Mouse (Mus musculus) midbrain, embryonic 13.5 days (tissue): ENCODE data around the gene Slc22a17. TPM values are rescaled to one million over a fixed set of nuclear protein-coding genes. Genes with fewer than 3 reads are reported as not detected.

ENCODE experiments used
- ATAC-seq: fragments of 200-750 bp; cut with Nextera tagmentation; 2 replicates; pipeline ENCODE4 v1.8.0; 2017; ENCODE audit warnings: mild to moderate bottlenecking, moderate TSS enrichment, moderate library complexity
- H3K27ac ChIP-seq: fragments of 300-500 bp; sonication (generic); 2 replicates; pipeline ENCODE4 v1.5.1; 2015; ENCODE audit warnings: inconsistent platforms, mild to moderate bottlenecking, moderate library complexity
- H3K27me3 ChIP-seq: fragments of 300-500 bp; sonication (generic); 2 replicates; pipeline ENCODE4 v1.6.1; 2015; ENCODE audit warnings: mild to moderate bottlenecking, inconsistent platforms
- H3K36me3 ChIP-seq: fragments of 300-500 bp; sonication (generic); 2 replicates; pipeline ENCODE4 v1.6.1; 2015; ENCODE audit warnings: mild to moderate bottlenecking, inconsistent platforms
- H3K4me1 ChIP-seq: fragments of 300-500 bp; sonication (generic); replicated peaks from 2 replicates; pipeline ENCODE4 v1.6.1; 2015; ENCODE audit warnings: inconsistent platforms
- H3K4me2 ChIP-seq: fragments of 300-500 bp; sonication (generic); replicated peaks from 2 replicates; pipeline ENCODE4 v1.6.1; 2015; ENCODE audit warnings: moderate library complexity, mild to moderate bottlenecking, inconsistent platforms
- H3K4me3 ChIP-seq: fragments of 300-500 bp; sonication (generic); replicated peaks from 2 replicates; pipeline ENCODE4 v1.5.1; 2015; ENCODE audit warnings: mild to moderate bottlenecking, inconsistent platforms
- H3K9ac ChIP-seq: fragments of 300-500 bp; sonication (generic); replicated peaks from 2 replicates; pipeline ENCODE4 v1.6.1; 2015; ENCODE audit warnings: mild to moderate bottlenecking, inconsistent platforms
- H3K9me3 ChIP-seq: fragments of 300-500 bp; sonication (generic); 2 replicates; pipeline ENCODE4 v1.6.1; 2016; ENCODE audit warnings: mild to moderate bottlenecking, inconsistent platforms
- WGBS: fragments of 180-500 bp; shearing (Covaris S2); methylation state at CpG from one replicate; pipeline ENCODE4 v1.1.7; 2015; 5-methylcytosine and 5-hydroxymethylcytosine counted together
- polyA plus RNA-seq: library from polyadenylated mRNA; unstranded; fragments of >200 nt; fragmentation: Nextera tagmentation; extraction: Ambion mirVana; gene quantifications from 2 replicates; pipeline ENCODE4 v1.2.1, GENCODE M21; 2015

Gene Slc22a17
- polyA plus RNA-seq, 1 experiment from 2014 or later, result 158 TPM

DNA sequence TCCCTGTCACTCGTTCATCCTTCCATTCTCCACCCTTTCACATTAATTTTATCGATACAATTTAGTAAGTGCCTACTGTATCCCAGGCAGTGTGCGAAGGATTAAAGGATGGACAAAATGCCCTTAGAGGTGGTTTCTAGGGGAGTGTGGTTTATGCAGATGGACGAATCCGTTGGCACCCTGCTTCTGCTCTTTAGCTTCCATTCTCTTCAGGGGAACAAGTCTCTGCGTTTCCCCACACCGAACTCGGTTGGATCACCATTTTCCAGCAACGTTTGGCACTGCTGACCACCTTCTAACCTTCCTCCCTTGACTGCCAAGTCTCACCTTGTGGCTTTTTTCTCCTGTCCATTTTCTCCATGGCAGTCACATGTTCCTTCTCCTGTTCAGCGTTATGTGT is 411 bp upstream of the Slc22a17 start:
- peak overlapping the region; percentile 92 for H3K4me2 ChIP-seq
- H3K27me3 ChIP-seq, result no peaks in the 10 kb centered on the region
- H3K4me3 ChIP-seq, result peak overlapping the region; percentile 79
- 14% methylated on average over 10 of the region's 10 CpGs for WGBS
- H3K9ac ChIP-seq, result peak overlapping the region; percentile 97
- ATAC-seq, result peak; percentile 22; the same call in 1 of the 2 replicates
- H3K4me1 ChIP-seq, result peaks cover 45% of the 10 kb centered on the region
- H3K9me3 ChIP-seq, result no peaks in the 10 kb centered on the region
- H3K36me3 ChIP-seq, result peaks cover 50% of the 10 kb centered on the region
- peak overlapping the region; percentile 90 for H3K27ac ChIP-seq

DNA sequence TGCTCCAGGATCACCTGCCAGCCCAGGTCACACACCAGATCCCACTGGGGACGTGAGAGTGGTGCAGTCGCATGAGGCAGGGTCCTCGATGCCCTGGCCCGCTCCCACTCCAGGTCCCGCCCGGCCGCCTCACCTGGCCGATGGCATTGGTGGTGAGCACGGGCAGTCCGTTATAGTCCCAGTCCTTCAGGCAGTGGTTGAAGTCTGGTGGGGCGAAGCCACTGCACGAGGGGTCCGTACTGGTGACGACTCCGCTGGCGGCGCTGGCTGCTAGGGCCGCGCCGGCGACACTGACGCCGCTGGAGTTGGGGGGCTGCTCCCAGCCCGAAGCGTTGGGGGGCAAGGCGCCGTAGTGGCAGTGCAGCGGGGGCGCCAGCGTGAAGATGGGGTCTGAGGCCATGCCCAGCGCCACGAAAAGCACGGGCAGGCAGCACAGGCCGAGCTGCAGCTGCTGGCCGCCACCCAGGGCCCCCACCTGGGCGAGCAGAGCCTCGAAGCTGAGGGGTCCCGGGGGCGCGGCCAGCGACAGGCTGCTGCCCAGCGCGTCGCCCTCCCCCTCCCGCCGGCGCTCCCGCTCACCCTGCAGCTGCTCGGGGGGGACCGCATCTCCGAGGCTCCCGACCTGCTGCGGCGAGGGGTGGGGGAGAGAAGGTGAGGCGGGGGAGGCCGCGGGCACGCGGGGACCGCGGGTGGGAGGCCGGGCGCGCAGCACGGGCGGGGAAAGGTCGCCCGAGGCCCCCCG is 652 bp downstream of the Slc22a17 start:
- peak overlapping the region; percentile 97 for H3K9ac ChIP-seq
- no peaks in the 10 kb centered on the region for H3K27me3 ChIP-seq
- no peaks in the 10 kb centered on the region for H3K9me3 ChIP-seq
- 3% methylated on average over 44 of the region's 69 CpGs for WGBS
- peak overlapping the region; percentile 79 for H3K4me3 ChIP-seq
- peaks cover 49% of the 10 kb centered on the region for H3K4me1 ChIP-seq
- peaks cover 52% of the 10 kb centered on the region for H3K36me3 ChIP-seq
- peak overlapping the region; percentile 92 for H3K4me2 ChIP-seq
- peak; percentile 75 for ATAC-seq
- peak overlapping the region; percentile 90 for H3K27ac ChIP-seq

DNA sequence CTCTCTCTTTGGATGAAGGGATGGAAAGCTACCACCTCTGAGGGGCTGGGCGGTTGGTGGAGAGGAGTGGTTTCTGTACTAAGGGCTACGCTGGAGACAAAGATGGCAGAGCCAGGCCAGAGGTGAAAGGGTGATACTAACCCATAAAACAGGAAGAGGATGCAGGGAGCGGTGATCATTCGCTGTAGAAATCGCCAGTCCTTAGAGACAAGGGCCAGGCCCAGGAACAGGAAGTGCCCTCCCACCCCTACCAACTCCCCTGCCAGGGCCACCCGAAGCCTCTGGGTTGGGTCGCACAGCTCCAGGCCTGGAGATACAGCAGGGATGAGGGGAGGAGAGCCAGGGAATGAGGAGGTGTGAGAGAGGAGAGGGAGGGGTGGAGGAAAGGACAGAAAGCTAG is 4.2 kb downstream of the Slc22a17 start:
- no peak overlapping the region for H3K4me3 ChIP-seq
- H3K9ac ChIP-seq, result no peak overlapping the region
- peaks cover 66% of the 10 kb centered on the region for H3K36me3 ChIP-seq
- 95% methylated on average over 7 of the region's 7 CpGs for WGBS
- H3K9me3 ChIP-seq, result no peaks in the 10 kb centered on the region
- ATAC-seq, result no peak
- no peaks in the 10 kb centered on the region for H3K27me3 ChIP-seq
- H3K27ac ChIP-seq, result no peak overlapping the region
- H3K4me1 ChIP-seq, result peaks cover 46% of the 10 kb centered on the region
- no peak overlapping the region for H3K4me2 ChIP-seq

DNA sequence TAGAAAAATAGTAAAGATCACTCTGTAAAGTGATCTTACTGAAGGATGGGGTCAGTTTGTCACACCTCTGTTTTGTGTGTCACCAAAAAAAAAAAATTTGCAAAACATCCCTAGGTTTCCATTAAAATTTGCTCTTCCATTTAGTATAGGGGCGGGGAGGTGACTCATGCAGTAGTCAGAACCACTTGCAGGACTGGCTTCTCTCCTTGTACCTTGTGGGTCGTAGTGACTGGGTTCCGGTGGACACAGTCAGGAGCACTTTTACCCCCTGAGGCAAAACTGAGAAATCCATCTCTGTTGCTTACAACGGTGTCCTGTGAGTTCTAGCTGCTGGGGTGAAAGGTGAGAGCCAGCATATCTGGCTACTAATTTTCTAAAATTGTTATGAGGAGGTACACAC is 9.3 kb downstream of the Slc22a17 start:
- H3K36me3 ChIP-seq, result peaks cover 56% of the 10 kb centered on the region
- 93% methylated on average over 4 of the region's 4 CpGs for WGBS
- no peak overlapping the region for H3K27ac ChIP-seq
- no peak overlapping the region for H3K4me3 ChIP-seq
- no peak overlapping the region for H3K9ac ChIP-seq
- no peak for ATAC-seq
- no peaks in the 10 kb centered on the region for H3K27me3 ChIP-seq
- H3K4me1 ChIP-seq, result 0 out of 2 replicates have a peak, but pooled peaks cover 7% of the 10 kb centered on the region
- H3K9me3 ChIP-seq, result no peaks in the 10 kb centered on the region
- H3K4me2 ChIP-seq, result no peak overlapping the region

DNA sequence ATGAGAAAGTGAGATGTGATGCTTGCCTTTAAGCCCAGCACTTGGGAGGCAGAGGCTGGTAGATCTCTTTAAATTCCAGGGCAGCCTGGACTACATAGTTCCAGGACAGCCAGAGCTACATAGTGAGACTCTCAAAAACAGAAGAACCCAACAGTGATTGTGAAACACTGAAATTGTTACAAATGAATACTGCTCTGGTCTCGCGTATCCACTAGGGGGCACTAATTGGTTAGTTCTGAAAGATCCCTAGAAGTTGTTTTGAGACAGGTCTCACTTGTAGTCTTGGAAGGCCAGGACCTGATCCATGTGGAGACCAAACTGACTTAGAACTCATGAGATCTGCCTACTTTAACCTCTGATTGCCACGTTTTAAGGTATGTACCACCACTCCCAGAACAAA is 12.5 kb downstream of the Slc22a17 start:
- Histone ChIP-seq H3K4me3 (no peak overlapping the region), H3K4me2 (no peak overlapping the region), H3K4me1 (peaks cover 20% of the 10 kb centered on the region), H3K27me3 (no peaks in the 10 kb centered on the region), H3K27ac (peak overlapping the region; percentile 1; the same call in 1 of the 2 replicates), H3K9ac (no peak overlapping the region), H3K9me3 (no peaks in the 10 kb centered on the region), H3K36me3 (peaks cover 55% of the 10 kb centered on the region)
- ATAC-seq, result peak; percentile 63
- WGBS, result under 1% methylated on average over 3 of the region's 3 CpGs

DNA sequence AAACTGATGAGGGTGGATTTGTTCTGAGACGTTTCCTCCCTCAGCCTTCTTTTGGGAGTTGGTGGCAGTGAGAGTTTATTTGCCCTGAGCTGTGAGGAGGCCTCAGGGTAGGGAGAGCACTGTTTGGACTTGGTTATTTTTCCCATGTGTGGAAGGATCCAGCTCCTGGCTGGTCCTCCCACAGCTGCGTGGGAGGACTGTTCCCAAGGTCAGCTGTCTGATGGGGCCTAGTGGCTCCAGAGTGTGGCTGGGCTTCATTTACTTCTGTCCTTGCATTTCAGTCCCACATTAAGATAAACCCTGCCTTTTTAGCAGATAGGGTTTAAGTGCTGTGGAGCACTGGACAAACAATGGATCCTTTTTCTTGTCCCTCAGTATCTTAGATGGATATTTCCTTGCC is 15.5 kb downstream of the Slc22a17 start:
- 70% methylated on average over 2 of the region's 2 CpGs for WGBS
- Histone ChIP-seq H3K9ac (no peak overlapping the region), H3K4me1 (peaks cover 29% of the 10 kb centered on the region), H3K4me3 (no peak overlapping the region; the same call in 1 of the 2 replicates), H3K27ac (no peak overlapping the region), H3K36me3 (peaks cover 37% of the 10 kb centered on the region), H3K27me3 (no peaks in the 10 kb centered on the region), H3K4me2 (no peak overlapping the region), H3K9me3 (no peaks in the 10 kb centered on the region)
- no peak for ATAC-seq

DNA sequence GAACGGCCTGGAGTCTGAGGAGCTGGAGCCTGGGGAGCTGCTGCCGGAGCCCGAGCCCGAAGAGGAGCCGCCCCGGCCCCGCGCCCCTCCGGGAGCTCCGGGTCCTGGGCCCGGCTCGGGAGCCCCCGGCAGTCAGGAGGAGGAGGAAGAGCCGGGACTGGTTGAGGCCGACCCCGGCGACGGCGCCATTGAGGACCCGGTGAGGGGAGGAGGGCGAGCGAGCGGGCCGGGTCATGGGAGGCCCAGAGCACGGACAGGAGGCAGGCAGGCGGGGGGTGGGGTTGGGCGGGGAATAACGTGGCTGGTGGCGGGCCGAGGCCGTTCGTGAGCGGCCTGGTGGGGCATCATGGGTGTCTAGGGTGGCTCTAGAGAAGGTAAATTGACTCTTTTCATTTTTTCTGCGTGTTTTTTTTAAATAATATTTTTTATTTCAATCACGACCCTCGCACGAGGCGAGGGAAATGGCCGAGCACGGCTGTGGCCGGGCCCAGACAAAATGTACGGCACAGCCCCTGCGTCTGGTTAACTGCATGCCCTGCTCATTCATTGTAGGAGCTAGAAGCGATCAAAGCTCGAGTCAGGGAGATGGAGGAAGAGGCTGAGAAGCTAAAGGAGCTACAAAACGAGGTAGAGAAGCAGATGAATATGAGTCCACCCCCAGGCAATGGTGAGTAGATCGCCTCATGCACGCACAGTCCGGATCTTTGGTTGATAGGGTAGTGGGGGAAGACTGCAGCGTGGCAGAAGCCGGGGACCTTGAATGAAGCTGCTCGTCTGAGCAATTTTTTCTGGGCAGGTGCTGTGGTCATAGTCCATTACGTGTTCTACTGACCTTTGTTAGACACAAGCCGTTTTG is 18.4 kb downstream of the Slc22a17 start:
- Histone ChIP-seq H3K27ac (peak overlapping the region; percentile 97), H3K4me1 (peaks cover 29% of the 10 kb centered on the region), H3K9ac (peak overlapping the region; percentile 100), H3K36me3 (peaks cover 37% of the 10 kb centered on the region), H3K4me2 (peak overlapping the region; percentile 66), H3K4me3 (peak overlapping the region; percentile 92), H3K9me3 (no peaks in the 10 kb centered on the region), H3K27me3 (no peaks in the 10 kb centered on the region)
- WGBS, result under 1% methylated on average over 53 of the region's 54 CpGs
- peak; percentile 60; the same call in 1 of the 2 replicates for ATAC-seq

DNA sequence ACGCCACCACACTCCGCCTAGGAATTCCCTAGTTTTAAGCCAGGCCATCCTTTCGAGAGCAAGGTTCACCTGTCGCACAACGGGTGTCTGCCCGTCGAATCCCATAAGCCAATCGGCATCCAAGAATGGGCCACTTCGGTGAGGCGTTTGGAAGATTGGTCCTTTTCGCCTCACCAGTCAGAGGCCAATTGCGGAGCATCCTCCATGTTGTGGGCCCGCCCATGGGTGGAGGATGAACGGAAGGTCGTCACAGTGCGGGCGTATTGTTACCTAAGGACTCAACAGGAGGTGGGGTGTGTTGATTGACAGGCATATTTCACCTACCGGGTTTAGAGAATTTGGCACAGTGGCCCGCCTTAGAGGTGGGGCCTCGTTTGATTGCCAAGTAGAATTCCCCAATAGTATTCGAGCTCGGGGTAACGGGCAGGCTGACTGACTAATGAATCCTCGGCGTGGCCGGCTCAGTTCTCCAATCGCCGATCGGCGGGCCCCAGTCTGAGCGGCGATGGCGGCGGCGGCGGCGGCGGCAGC is 19.2 kb downstream of the Slc22a17 start:
- peak overlapping the region; percentile 92 for H3K4me3 ChIP-seq
- H3K27me3 ChIP-seq, result no peaks in the 10 kb centered on the region
- under 1% methylated on average over 38 of the region's 38 CpGs for WGBS
- no peaks in the 10 kb centered on the region for H3K9me3 ChIP-seq
- H3K4me1 ChIP-seq, result peaks cover 29% of the 10 kb centered on the region
- peak; percentile 99 for ATAC-seq
- peak overlapping the region; percentile 100 for H3K9ac ChIP-seq
- H3K36me3 ChIP-seq, result peaks cover 31% of the 10 kb centered on the region
- peak overlapping the region; percentile 51 for H3K4me2 ChIP-seq
- peak overlapping the region; percentile 97 for H3K27ac ChIP-seq

DNA sequence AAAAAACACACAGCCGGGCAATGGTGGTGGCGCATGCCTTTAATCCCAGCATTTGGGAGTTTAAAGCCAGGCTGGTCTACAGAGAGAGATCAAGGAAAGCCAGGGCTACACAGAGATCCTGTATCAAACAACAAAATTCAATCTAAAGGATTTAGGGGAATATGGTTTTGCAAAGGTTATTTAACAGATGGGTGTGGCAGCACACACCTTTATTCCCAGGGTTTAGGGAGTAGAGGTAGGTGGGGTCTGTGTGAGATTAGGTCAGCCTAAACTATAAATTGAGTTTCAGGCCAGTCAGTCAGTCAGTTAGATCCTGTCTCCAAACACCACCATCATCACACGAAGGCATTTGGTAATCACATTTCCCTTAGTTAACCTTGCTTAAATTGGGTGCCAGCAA is 20.7 kb downstream of the Slc22a17 start, which contains the start of gene Pabpn1:
Gene Pabpn1 (plus strand): TSS at position 301 of the 400 bp plus-strand sequence.
- Histone ChIP-seq H3K27me3 (no peaks in the 10 kb centered on the region), H3K36me3 (peaks cover 21% of the 10 kb centered on the region), H3K4me1 (peaks cover 23% of the 10 kb centered on the region), H3K9me3 (no peaks in the 10 kb centered on the region), H3K27ac (peak within 1 kb of the TSS; percentile 69), H3K9ac (peak within 1 kb of the TSS; percentile 2; the same call in 1 of the 2 replicates), H3K4me3 (peak within 1 kb of the TSS; percentile 40), H3K4me2 (peak within 1 kb of the TSS; percentile 51)
- 93% methylated on average over 3 of the region's 3 CpGs for WGBS
- ATAC-seq, result no peak

DNA sequence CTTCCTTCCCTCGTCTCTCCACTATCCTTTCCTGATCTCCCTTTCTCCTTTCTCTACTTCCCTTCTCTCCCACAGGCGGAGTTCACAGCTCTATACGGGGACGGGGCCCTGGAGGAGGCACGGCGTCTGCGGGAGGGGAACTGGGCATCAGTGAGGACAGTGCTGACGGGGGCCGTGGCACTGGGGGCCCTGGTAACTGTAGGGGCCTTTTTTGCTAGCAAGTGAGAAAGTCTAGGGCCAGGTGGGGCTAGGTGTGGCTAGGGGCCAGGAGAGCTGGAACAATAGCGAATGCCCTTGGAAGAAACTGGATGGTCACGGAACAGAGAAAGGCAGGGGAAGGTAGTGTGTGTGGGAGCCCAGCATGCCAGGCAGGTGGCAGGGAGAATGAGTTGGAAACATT is 27.6 kb downstream of the Slc22a17 start:
- H3K4me2 ChIP-seq, result peak overlapping the region; percentile 79; the same call in 1 of the 2 replicates
- WGBS, result 89% methylated on average over 11 of the region's 11 CpGs

DNA sequence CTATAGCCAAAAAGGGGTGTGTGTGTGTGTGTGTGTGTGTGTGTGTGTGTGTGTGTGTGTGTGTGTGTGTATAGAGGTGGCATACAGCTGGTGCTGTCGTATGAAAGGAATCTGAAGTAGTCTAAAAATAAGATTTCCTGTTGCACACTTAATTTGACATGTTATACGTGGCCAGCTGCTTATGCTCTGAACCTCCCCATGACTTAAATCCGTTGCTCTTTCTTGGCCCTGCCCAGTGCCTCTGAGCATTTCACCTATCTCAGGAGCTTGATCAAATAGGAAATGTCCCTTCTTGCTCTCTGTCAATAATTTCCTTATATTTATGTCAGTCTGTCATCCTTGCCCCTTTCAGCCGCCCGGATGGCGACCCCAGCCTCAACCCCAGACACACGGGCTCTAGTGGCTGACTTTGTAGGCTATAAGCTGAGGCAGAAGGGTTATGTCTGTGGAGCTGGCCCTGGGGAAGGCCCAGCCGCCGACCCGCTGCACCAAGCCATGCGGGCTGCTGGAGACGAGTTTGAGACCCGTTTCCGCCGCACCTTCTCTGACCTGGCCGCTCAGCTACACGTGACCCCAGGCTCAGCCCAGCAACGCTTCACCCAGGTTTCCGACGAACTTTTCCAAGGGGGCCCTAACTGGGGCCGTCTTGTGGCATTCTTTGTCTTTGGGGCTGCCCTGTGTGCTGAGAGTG is 28.8 kb downstream of the Slc22a17 start:
- Histone ChIP-seq H3K27ac (peak overlapping the region; percentile 88), H3K36me3 (peaks cover 23% of the 10 kb centered on the region), H3K4me1 (peaks cover 24% of the 10 kb centered on the region), H3K4me3 (peak overlapping the region; percentile 71), H3K9me3 (no peaks in the 10 kb centered on the region), H3K27me3 (peaks cover 3% of the 10 kb centered on the region; the same call in 1 of the 2 replicates), H3K4me2 (peak overlapping the region; percentile 79), H3K9ac (peak overlapping the region; percentile 91)
- 33% methylated on average over 21 of the region's 21 CpGs for WGBS
- ATAC-seq, result no peak

More for the DNA sequence above, 27.6 kb downstream of the Slc22a17 start:
- Histone ChIP-seq H3K27ac (no peak overlapping the region), H3K4me3 (peak overlapping the region; percentile 12; the same call in 1 of the 2 replicates), H3K36me3 (peaks cover 23% of the 10 kb centered on the region), H3K9ac (peak overlapping the region; percentile 54), H3K9me3 (no peaks in the 10 kb centered on the region), H3K4me1 (peaks cover 24% of the 10 kb centered on the region), H3K27me3 (peaks cover 3% of the 10 kb centered on the region; the same call in 1 of the 2 replicates)
- ATAC-seq, result no peak
